Mouse (Mus musculus) thymus, adult 2 months (tissue): Measurements from ENCODE around the gene Trmt13. TPM values are rescaled to one million over a fixed set of nuclear protein-coding genes. Genes with fewer than 3 reads are reported as not detected.

Experiments
- DNase-seq: peaks from one replicate; pipeline ENCODE4 v3.0.0; 2021
- H3K27ac ChIP-seq: fragments of 200-500 bp; 2 replicates; pipeline ENCODE4 v1.5.1; 2012; ENCODE audit warnings: low read length, control low read depth; ENCODE audit not compliant: control insufficient read depth, insufficient read depth
- H3K27me3 ChIP-seq: fragments of 200-500 bp; 2 replicates; pipeline ENCODE4 v1.6.1; 2012; ENCODE audit warnings: mild to moderate bottlenecking, low read length, moderate library complexity, mixed read lengths; ENCODE audit not compliant: control insufficient read depth, insufficient read depth
- H3K36me3 ChIP-seq: fragments of 200-500 bp; 2 replicates; pipeline ENCODE4 v1.6.1; 2012; ENCODE audit warnings: mild to moderate bottlenecking, low read length, moderate library complexity; ENCODE audit not compliant: control insufficient read depth, insufficient read depth
- H3K4me1 ChIP-seq: fragments of 200-500 bp; replicated peaks from 2 replicates; pipeline ENCODE4 v1.6.1; 2012; ENCODE audit warnings: low read length; ENCODE audit not compliant: control insufficient read depth, insufficient read depth
- H3K4me3 ChIP-seq: fragments of 200-500 bp; 2 replicates; pipeline ENCODE4 v1.5.1; 2012; ENCODE audit warnings: mild to moderate bottlenecking, low read length, control low read depth, moderate library complexity; ENCODE audit not compliant: control insufficient read depth, insufficient read depth
- CTCF ChIP-seq: fragments of 200-500 bp; IDR thresholded peaks from 2 replicates; pipeline ENCODE4 v1.5.1; 2012; ENCODE audit warnings: mild to moderate bottlenecking, control low read depth, low read length, moderate library complexity, borderline replicate concordance; ENCODE audit not compliant: control insufficient read depth, poor library complexity, insufficient read depth; ENCODE audit errors: extremely low read depth
- POLR2A ChIP-seq: fragments of 200-500 bp; IDR thresholded peaks from 2 replicates; pipeline ENCODE4 v1.6.1; 2012; ENCODE audit warnings: mild to moderate bottlenecking, low read length, control low read depth, moderate library complexity; ENCODE audit not compliant: control insufficient read depth, poor library complexity, insufficient read depth; ENCODE audit errors: extremely low read depth
- WGBS: fragments of 180-500 bp; shearing (Covaris S2); methylation state at CpG from one replicate; pipeline ENCODE4 v1.1.7; 2018; 5-methylcytosine and 5-hydroxymethylcytosine counted together
- polyA plus RNA-seq: library from polyadenylated mRNA; depleted of rRNA; stranded (reverse); fragments of >200 nt; gene quantifications from 2 replicates; pipeline ENCODE4 v1.2.3, GENCODE M21; 2012; rRNA removed

Trmt13 gene
- polyA plus RNA-seq = 10.7 and 12.9 TPM in 2 replicates

DNA sequence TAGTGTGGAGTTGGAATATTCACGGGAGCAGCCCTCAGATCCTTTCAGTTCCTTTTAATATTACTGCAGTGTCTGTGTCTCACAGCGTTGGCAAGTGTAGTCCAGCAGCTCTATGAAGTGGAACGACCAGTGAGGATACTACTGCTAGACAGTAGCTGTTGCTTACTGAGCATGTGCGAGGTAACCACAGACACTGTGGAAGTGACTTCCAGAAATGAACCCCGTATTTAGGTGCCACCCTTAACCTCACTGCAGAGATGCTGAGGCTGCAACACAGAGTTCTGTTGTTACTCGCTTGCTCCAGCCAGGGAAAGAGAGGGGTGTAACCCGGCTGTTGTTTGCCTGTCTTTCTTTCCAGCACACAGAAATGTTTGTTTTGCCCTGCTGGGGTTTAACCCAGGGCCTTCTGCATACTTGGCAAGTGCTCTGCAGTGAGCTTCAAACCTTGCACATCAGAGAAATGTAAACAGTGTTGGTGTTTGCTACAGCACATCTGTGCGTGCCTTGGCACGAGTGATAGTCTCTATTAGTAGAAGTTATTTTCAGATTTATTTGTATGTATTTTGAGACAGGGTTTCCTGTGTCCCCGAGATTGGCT is at the start of gene Trmt13:
Gene Trmt13, minus strand, starts transcription at position 293 of the 598 bp plus-strand sequence.
- Histone ChIP-seq H3K4me3 (no peak within 1 kb of the TSS), H3K4me1 (no peaks in the 10 kb centered on the region), H3K27ac (no peak within 1 kb of the TSS), H3K36me3 (peaks cover 40% of the 10 kb centered on the region), H3K27me3 (no peaks in the 10 kb centered on the region)
- TF ChIP-seq CTCF (no peak), POLR2A (no peak)
- WGBS = 88% methylated on average over 10 of the region's 10 CpGs
- DNase-seq = no peak

DNA sequence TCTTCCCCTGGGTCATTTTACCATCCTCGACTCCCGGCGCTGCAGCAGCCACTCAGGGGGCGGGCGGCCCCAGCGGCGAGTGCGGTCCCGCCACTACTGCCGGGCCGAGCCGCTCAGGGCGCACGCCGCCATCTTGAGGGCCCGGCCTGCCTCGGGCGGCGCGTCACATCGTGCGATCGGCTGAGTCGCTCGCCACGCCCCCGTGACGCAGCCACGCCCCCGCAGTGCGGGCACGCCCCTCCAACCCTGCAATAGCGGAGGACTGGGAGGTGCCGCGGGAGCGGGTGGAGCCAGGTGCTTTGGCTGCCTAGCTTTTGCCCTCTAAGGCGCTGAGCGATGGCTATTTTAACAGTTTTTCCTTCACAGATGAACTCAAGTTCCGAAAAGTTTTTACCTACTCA is 48.1 kb upstream of the Trmt13 start, which contains the start of gene Mfsd14a:
Gene Mfsd14a, minus strand, starts transcription at position 215 of the 401 bp plus-strand sequence.
- under 1% methylated on average over 39 of the region's 39 CpGs for WGBS

GRCm38 (mm10) chr3:116661870-116662414 is 47.6 kb upstream of the Trmt13 start:
- TF ChIP-seq POLR2A = no peak
- TF ChIP-seq CTCF = no peak
- Histone ChIP-seq H3K36me3 (no peaks in the 10 kb centered on the region), H3K27ac (no peak overlapping the region; the same call in 1 of the 2 replicates), H3K27me3 (no peaks in the 10 kb centered on the region), H3K4me1 (peaks cover 13% of the 10 kb centered on the region; the same call in 1 of the 2 replicates), H3K4me3 (peak overlapping the region; percentile 89)
- under 1% methylated on average over 63 of the region's 68 CpGs for WGBS
- DNase-seq = no peak

More for the DNA sequence above, 48.1 kb upstream of the Trmt13 start, which contains the start of gene Mfsd14a:
- Histone ChIP-seq H3K27ac (no peak within 1 kb of the TSS; the same call in 1 of the 2 replicates), H3K36me3 (no peaks in the 10 kb centered on the region), H3K4me1 (peaks cover 13% of the 10 kb centered on the region; the same call in 1 of the 2 replicates), H3K4me3 (peak within 1 kb of the TSS; percentile 89), H3K27me3 (no peaks in the 10 kb centered on the region)
- TF ChIP-seq CTCF (peak; percentile 75; the same call in 1 of the 2 replicates), POLR2A (peak; percentile 98)
- peak; percentile 100 for DNase-seq

GRCm38 (mm10) chr3:116661288-116661869 is 47.0 kb upstream of the Trmt13 start:
- Histone ChIP-seq H3K4me3 (peak overlapping the region; percentile 89), H3K27me3 (no peaks in the 10 kb centered on the region), H3K36me3 (no peaks in the 10 kb centered on the region), H3K27ac (no peak overlapping the region; the same call in 1 of the 2 replicates), H3K4me1 (peaks cover 13% of the 10 kb centered on the region; the same call in 1 of the 2 replicates)
- 6% methylated on average over 16 of the region's 16 CpGs for WGBS
- DNase-seq = no peak
- TF ChIP-seq POLR2A = no peak
- TF ChIP-seq CTCF = no peak

GRCm38 (mm10) chr3:116659856-116660430 is 45.6 kb upstream of the Trmt13 start:
- WGBS = 90% methylated on average over 13 of the region's 13 CpGs
- no peak for TF ChIP-seq CTCF
- no peak for TF ChIP-seq POLR2A
- Histone ChIP-seq H3K36me3 (no peaks in the 10 kb centered on the region), H3K4me1 (peaks cover 13% of the 10 kb centered on the region; the same call in 1 of the 2 replicates), H3K27ac (no peak overlapping the region), H3K27me3 (no peaks in the 10 kb centered on the region), H3K4me3 (no peak overlapping the region)
- no peak for DNase-seq

- H3K27ac ChIP-seq = no peak overlapping the region
- no peaks in the 10 kb centered on the region for H3K36me3 ChIP-seq
- H3K4me3 ChIP-seq = no peak overlapping the region
- H3K27me3 ChIP-seq = no peaks in the 10 kb centered on the region
- H3K4me1 ChIP-seq = peaks cover 13% of the 10 kb centered on the region; the same call in 1 of the 2 replicates
- no peak for DNase-seq
- WGBS = 62% methylated on average over 15 of the region's 15 CpGs
- TF ChIP-seq CTCF = no peak
These were observed 44.7 kb upstream of the Trmt13 start for GRCm38 (mm10) chr3:116658928-116659565.
